Mouse (Mus musculus) liver, embryonic 16.5 days (tissue): Measurements from ENCODE around the gene Tlr12. TPM values are rescaled to one million over a fixed set of nuclear protein-coding genes. Genes with fewer than 3 reads are reported as not detected.

Experiments
- ATAC-seq: fragments of 200-750 bp; cut with Nextera tagmentation; 2 replicates; pipeline ENCODE4 v1.8.0; 2017; ENCODE audit warnings: low read depth, mild to moderate bottlenecking, moderate number of reproducible peaks, moderate library complexity
- H3K27ac ChIP-seq: fragments of 300-500 bp; sonication (generic); 2 replicates; pipeline ENCODE4 v1.5.1; 2014; ENCODE audit warnings: mild to moderate bottlenecking, low read length
- H3K27me3 ChIP-seq: fragments of 300-500 bp; sonication (generic); 2 replicates; pipeline ENCODE4 v1.6.1; 2014; ENCODE audit warnings: low read depth, low read length, mixed read lengths; ENCODE audit not compliant: control insufficient read depth, insufficient read depth
- H3K36me3 ChIP-seq: fragments of 300-500 bp; sonication (generic); 2 replicates; pipeline ENCODE4 v1.6.1; 2014; ENCODE audit warnings: mild to moderate bottlenecking; ENCODE audit not compliant: control insufficient read depth, insufficient read depth
- H3K4me1 ChIP-seq: fragments of 300-500 bp; sonication (generic); 2 replicates; pipeline ENCODE4 v1.6.1; 2014; ENCODE audit warnings: low read depth, low read length, mixed read lengths; ENCODE audit not compliant: control insufficient read depth
- H3K4me2 ChIP-seq: fragments of 300-500 bp; sonication (generic); 2 replicates; pipeline ENCODE4 v1.6.1; 2014; ENCODE audit warnings: low read depth, low read length, mixed read lengths
- H3K4me3 ChIP-seq: fragments of 300-500 bp; sonication (generic); 2 replicates; pipeline ENCODE4 v1.5.1; 2014; ENCODE audit warnings: low read depth, mild to moderate bottlenecking, low read length
- H3K9ac ChIP-seq: fragments of 300-500 bp; sonication (generic); 2 replicates; pipeline ENCODE4 v1.6.1; 2014; ENCODE audit warnings: low read depth, low read length
- H3K9me3 ChIP-seq: fragments of 300-500 bp; sonication (generic); replicated peaks from 2 replicates; pipeline ENCODE4 v1.6.1; 2016; ENCODE audit warnings: low read length; ENCODE audit not compliant: control insufficient read depth
- WGBS: fragments of 180-500 bp; shearing (Covaris S2); extraction: QIAGEN DNeasy Blood & Tissue Kit; methylation state at CpG from one replicate; pipeline ENCODE4 v1.1.7; 2014; ENCODE audit not compliant: insufficient replicate concordance; 5-methylcytosine and 5-hydroxymethylcytosine counted together
- polyA plus RNA-seq: library from polyadenylated mRNA; unstranded; fragments of >200 nt; fragmentation: Nextera tagmentation; extraction: Ambion mirVana; gene quantifications from 2 replicates; pipeline ENCODE4 v1.2.1, GENCODE M21; 2015

Tlr12 gene
- polyA plus RNA-seq, 1 experiment from 2014 or later: 2.0 TPM

DNA sequence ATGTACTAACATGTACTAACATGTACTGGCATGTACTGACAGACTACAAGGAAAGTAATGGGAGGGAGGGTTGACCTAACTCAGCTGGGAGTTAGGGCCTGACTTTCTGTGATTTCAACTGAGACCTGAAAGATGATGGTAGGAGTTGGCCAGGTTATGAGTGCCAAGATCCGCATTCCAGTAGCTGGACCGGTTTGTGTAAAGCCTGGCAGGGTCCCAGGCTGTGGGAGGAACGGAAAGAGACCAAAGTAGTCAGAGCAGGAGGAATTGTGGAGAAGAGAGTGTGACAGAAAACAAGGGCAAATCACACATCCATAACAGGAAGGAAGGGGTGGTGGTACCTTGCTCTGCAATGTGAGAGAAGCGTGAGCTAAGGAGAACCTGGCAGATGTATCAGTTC, 42.6 kb downstream of the Tlr12 start:
- Histone ChIP-seq H3K9ac (no peak overlapping the region), H3K36me3 (no peaks in the 10 kb centered on the region), H3K27ac (no peak overlapping the region), H3K4me1 (no peaks in the 10 kb centered on the region), H3K4me2 (no peak overlapping the region), H3K4me3 (no peak overlapping the region), H3K9me3 (no peaks in the 10 kb centered on the region; the same call in 1 of the 2 replicates), H3K27me3 (no peaks in the 10 kb centered on the region)
- 68% methylated on average over 4 of the region's 4 CpGs for WGBS
- no peak for ATAC-seq

Other genes with a start within 250 kb of the Tlr12 start
- gene Zscan20, start 8.5 kb downstream of the Tlr12 start, polyA plus RNA-seq: 0.53 and 0.70 TPM in 2 replicates
- 3.5 and 4.2 TPM in 2 replicates for gene Phc2, start 36.1 kb upstream of the Tlr12 start, polyA plus RNA-seq
- 0.02 TPM in 1 of 2 replicates, not detected in the other for gene A3galt2, start 136.7 kb upstream of the Tlr12 start, polyA plus RNA-seq
- 4.8 and 5.2 TPM in 2 replicates for gene Zfp362, start 187.4 kb upstream of the Tlr12 start, polyA plus RNA-seq